ENCODE assay signal across 13 mouse cellular contexts in the genomic region with DNA sequence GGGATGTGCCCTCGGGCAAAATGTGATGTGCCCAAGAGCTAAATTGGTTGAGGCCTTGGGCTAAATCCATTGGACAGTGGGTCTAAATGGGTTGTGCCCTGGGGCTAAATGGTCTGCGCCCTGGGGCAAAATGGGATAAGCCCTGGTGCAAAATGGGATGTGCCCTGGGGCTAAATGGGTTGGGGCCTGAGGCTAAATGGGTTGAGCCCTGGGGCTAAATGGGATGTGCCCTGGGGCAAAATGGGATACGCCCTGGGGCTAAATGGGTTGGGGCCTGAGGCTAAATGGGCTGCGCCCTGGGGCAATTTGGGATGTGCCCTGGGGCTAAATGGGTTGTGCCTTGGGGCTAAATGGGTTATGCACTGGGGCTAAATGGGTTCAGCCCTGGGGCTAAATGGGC. TPM values are rescaled to one million over a fixed set of nuclear protein-coding genes. Genes with fewer than 3 reads are reported as not detected.
DNase-seq lines count a peak whose midpoint lies in the region; ATAC-seq and TF ChIP-seq lines count a peak whose summit lies in the region.
"Had no signal": no experiment of that assay in that cellular context is flagged by ENCODE, and none has a peak within 500 bp of the region (broad histone marks: within the 10 kb centered on the region; RNA-seq: fewer than 3 reads in every experiment).

No protein-coding gene starts in this region.

- no peaks in the 10 kb centered on the region for H3K9me3 ChIP-seq in stomach, postnatal 0 days (ENCODE audit: control insufficient read depth, low read length)
- H3K9me3 ChIP-seq: liver, embryonic 15.5 days had no signal

- H3K36me3 ChIP-seq in stomach, postnatal 0 days (ENCODE audit: control insufficient read depth, insufficient read depth, low read length): no peaks in the 10 kb centered on the region
- H3K36me3 ChIP-seq: liver, embryonic 15.5 days had no signal

- 92% methylated on average over 4 of the region's 4 CpGs for WGBS in stomach, postnatal 0 days

- H3K27me3 ChIP-seq in stomach, postnatal 0 days (ENCODE audit: control insufficient read depth, insufficient read depth, low read length): no peaks in the 10 kb centered on the region
- H3K27me3 ChIP-seq: liver, embryonic 15.5 days; Patski had no signal

- TF ChIP-seq CTCF in stomach, postnatal 0 days (IDR thresholded peaks at IDR 0.05; ENCODE audit: low read depth): no peak

- ATAC-seq in cerebellum, adult (ENCODE audit: insufficient number of reproducible peaks, low FRiP score, low TSS enrichment): peak; percentile 88; the same call in 1 of the 2 replicates
- no peak for ATAC-seq in stomach, postnatal 0 days (ENCODE audit: low FRiP score, low TSS enrichment)
- ATAC-seq: Patski had no signal

- no peak for DNase-seq in cerebellum, adult 9-11 months
- DNase-seq in kidney, postnatal 10 days: peak; percentile 57
- no peak for DNase-seq in kidney, postnatal 14 days
- DNase-seq in urinary bladder, postnatal 10 days (ENCODE audit: low spot score): peak; percentile 54
- no peak for DNase-seq in urinary bladder, adult 2 months (ENCODE audit: low spot score)
- DNase-seq in stomach, postnatal 0 days (ENCODE audit: low spot score): peak; percentile 14
- no peak for DNase-seq in kidney, adult 8-10 months
- DNase-seq: layer of hippocampus, adult 9-11 months had no signal

- no peaks in the 10 kb centered on the region for H3K4me1 ChIP-seq in stomach, postnatal 0 days (replicated peaks; ENCODE audit: control insufficient read depth, insufficient read depth)
- H3K4me1 ChIP-seq: liver, embryonic 15.5 days had no signal

- no peak overlapping the region for H3K9ac ChIP-seq in stomach, postnatal 0 days (ENCODE audit: low read length)
- H3K9ac ChIP-seq: hindbrain, embryonic 14.5 days; liver, embryonic 15.5 days had no signal

- H3K27ac ChIP-seq in stomach, postnatal 0 days (replicated peaks): no peak overlapping the region
- H3K27ac ChIP-seq: hindbrain, embryonic 14.5 days; liver, embryonic 15.5 days had no signal

- H3K4me3 ChIP-seq in stomach, postnatal 0 days (ENCODE audit: low read depth, low read length): no peak overlapping the region
- H3K4me3 ChIP-seq: liver, embryonic 15.5 days had no signal

- no peak overlapping the region for H3K4me2 ChIP-seq in stomach, postnatal 0 days (replicated peaks; ENCODE audit: low read depth)
- H3K4me2 ChIP-seq: hindbrain, embryonic 14.5 days; liver, embryonic 15.5 days had no signal

- no peak for TF ChIP-seq EP300 in stomach, postnatal 0 days (optimal IDR thresholded peaks at IDR 0.05)

RNA-seq across cellular contexts. Expression of a gene that starts 2.1 kb away (rescaled TPM):
- not detected in 2 replicates for polyA plus RNA-seq in urinary bladder, adult 2 months (2012; rRNA removed)
- not detected in 2 replicates for polyA plus RNA-seq in stomach, postnatal 0 days (2015; fragmentation: Nextera tagmentation; extraction: Ambion mirVana)
- polyA plus RNA-seq: hindbrain, embryonic 14.5 days; liver, embryonic 15.5 days; Patski; small intestine, adult 2 months had no signal

RNA-seq across cellular contexts. Expression of a gene that starts 20.1 kb away (rescaled TPM):
- not detected in 2 replicates for polyA plus RNA-seq in urinary bladder, adult 2 months (2012; rRNA removed)
- not detected in 2 replicates for polyA plus RNA-seq in stomach, postnatal 0 days (2015; fragmentation: Nextera tagmentation; extraction: Ambion mirVana)
- polyA plus RNA-seq: hindbrain, embryonic 14.5 days; liver, embryonic 15.5 days; Patski; small intestine, adult 2 months had no signal

Comparison
In these comparisons a context has a peak if more than half of its experiments do, and no peak if none do; other contexts are left out.
1. DNase-seq: peak in kidney, postnatal 10 days (single experiment), urinary bladder, postnatal 10 days (single experiment) and stomach, postnatal 0 days (single experiment); none in cerebellum, adult 9-11 months (single experiment), kidney, postnatal 14 days (single experiment), urinary bladder, adult 2 months (single experiment) and kidney, adult 8-10 months (0 of 2).